Mouse (Mus musculus) kidney, embryonic 14.5 days (tissue): Measurements from ENCODE around the gene Gm5129. TPM values are rescaled to one million over a fixed set of nuclear protein-coding genes. Genes with fewer than 3 reads are reported as not detected.
"Not testable (repeated sequence)": the region's sequence is repeated elsewhere in the genome, so short reads cannot be mapped to it uniquely, and the experiment has no call there.

Experiments
- ATAC-seq: fragments of 200-750 bp; cut with Nextera tagmentation; 2 replicates; pipeline ENCODE4 v1.8.0; 2017; ENCODE audit warnings: moderate number of reproducible peaks, mild to moderate bottlenecking, moderate TSS enrichment, moderate library complexity; ENCODE audit not compliant: low FRiP score, low TSS enrichment
- H3K27ac ChIP-seq: fragments of 300-500 bp; sonication (generic); 2 replicates; pipeline ENCODE4 v1.5.1; 2014; ENCODE audit warnings: low read depth, mild to moderate bottlenecking, low read length, moderate library complexity, mixed read lengths
- H3K27me3 ChIP-seq: fragments of 300-500 bp; sonication (generic); 2 replicates; pipeline ENCODE4 v1.6.1; 2014; ENCODE audit warnings: mild to moderate bottlenecking, low read length; ENCODE audit not compliant: control insufficient read depth, insufficient read depth
- H3K36me3 ChIP-seq: fragments of 300-500 bp; sonication (generic); 2 replicates; pipeline ENCODE4 v1.6.1; 2014; ENCODE audit warnings: low read length, mixed read lengths; ENCODE audit not compliant: control insufficient read depth, insufficient read depth
- H3K4me1 ChIP-seq: fragments of 300-500 bp; sonication (generic); 2 replicates; pipeline ENCODE4 v1.6.1; 2014; ENCODE audit warnings: low read length, mixed read lengths; ENCODE audit not compliant: control insufficient read depth, insufficient read depth
- H3K4me2 ChIP-seq: fragments of 300-500 bp; sonication (generic); replicated peaks from 2 replicates; pipeline ENCODE4 v1.6.1; 2014; ENCODE audit warnings: low read depth, mild to moderate bottlenecking, low read length
- H3K4me3 ChIP-seq: fragments of 300-500 bp; sonication (generic); 2 replicates; pipeline ENCODE4 v1.5.1; 2014; ENCODE audit warnings: mild to moderate bottlenecking, low read length
- H3K9ac ChIP-seq: fragments of 300-500 bp; sonication (generic); 2 replicates; pipeline ENCODE4 v1.6.1; 2014; ENCODE audit warnings: low read depth, mild to moderate bottlenecking, low read length, moderate library complexity
- H3K9me3 ChIP-seq: fragments of 300-500 bp; sonication (generic); 2 replicates; pipeline ENCODE4 v1.6.1; 2016; ENCODE audit warnings: low read length; ENCODE audit not compliant: control insufficient read depth
- WGBS: fragments of 180-500 bp; shearing (Covaris S2); extraction: QIAGEN DNeasy Blood & Tissue Kit; methylation state at CpG from one replicate; pipeline ENCODE4 v1.1.7; 2014; 5-methylcytosine and 5-hydroxymethylcytosine counted together
- polyA plus RNA-seq: library from polyadenylated mRNA; unstranded; fragments of >200 nt; fragmentation: Nextera tagmentation; extraction: Ambion mirVana; gene quantifications from 2 replicates; pipeline ENCODE4 v1.2.1, GENCODE M21; 2014

Gm5129 gene
- polyA plus RNA-seq, 1 experiment from 2014 or later: not detected

DNA sequence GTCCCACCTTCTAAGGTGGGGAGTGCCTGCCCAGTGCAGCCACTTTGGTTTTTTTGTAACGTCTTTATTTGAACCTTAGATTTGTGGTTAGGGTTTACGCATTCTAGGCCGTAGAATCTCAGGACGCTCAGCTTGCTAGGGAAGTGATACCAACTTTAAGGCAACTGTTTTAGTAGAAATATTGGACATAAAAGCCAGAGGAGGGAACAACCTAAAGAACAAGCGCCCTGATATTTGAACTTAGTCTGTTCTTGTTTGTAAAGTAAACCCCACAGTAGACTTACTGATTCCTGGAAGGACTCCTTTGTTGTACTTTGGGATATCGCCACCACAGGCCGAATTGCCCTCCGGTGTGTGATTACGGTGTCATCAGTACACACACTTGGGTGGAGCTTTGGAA is 1.2 kb upstream of the Gm5129 start:
- WGBS: 53% methylated on average over 9 of the region's 9 CpGs
- H3K27ac ChIP-seq: no peak overlapping the region
- no peak for ATAC-seq
- H3K9ac ChIP-seq: peak overlapping the region; percentile 84
- peaks cover 14% of the 10 kb centered on the region; the same call in 1 of the 2 replicates for H3K4me1 ChIP-seq
- no peaks in the 10 kb centered on the region for H3K9me3 ChIP-seq
- no peaks in the 10 kb centered on the region for H3K36me3 ChIP-seq
- peak overlapping the region; percentile 86 for H3K4me3 ChIP-seq
- no peaks in the 10 kb centered on the region for H3K27me3 ChIP-seq
- peak overlapping the region; percentile 77 for H3K4me2 ChIP-seq

DNA sequence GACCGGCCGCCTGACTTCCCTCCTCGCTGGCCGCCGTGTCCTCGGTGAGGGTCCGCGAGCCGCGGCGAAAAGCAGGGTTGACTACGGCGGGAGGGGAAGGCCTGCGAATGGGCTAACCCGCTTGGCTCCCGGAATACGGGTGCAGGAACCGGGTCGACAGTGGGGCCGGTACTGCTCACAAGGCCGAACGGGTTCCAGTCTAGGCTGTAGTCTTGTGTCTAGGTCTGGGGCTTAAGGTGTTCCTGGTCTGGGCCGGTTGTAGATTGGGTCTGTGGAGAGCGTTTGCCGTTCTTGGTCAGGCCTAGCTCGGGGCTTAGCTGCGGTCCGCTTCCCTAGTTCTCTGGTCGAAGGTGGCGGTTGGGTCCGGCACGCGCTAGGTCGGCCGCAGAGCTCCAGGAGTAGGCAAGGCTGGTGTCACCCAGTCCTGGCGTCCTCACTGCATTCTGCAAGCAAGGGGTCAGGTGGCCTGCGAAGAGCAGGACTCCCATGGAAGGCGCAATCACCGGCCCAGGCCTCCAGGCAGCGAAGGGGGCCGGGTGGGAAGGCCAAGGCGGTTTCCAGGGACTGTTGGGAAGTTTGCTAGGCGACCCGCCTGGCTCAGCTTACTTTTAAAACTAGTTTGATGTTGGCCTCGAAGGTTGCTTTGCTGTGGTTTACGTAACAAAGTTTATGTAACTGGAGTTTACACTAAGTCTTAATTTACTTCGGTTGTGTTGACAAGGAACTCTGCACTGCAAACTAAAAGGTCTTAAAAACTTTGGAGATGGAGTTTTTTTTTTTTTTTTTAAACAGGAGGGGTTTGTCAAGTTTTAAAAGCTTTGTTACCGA is 551 bp upstream of the Gm5129 start:
- Histone ChIP-seq H3K9ac (peak overlapping the region; percentile 84), H3K4me1 (peaks cover 14% of the 10 kb centered on the region; the same call in 1 of the 2 replicates), H3K4me3 (peak overlapping the region; percentile 86), H3K9me3 (no peaks in the 10 kb centered on the region), H3K36me3 (no peaks in the 10 kb centered on the region), H3K27me3 (no peaks in the 10 kb centered on the region), H3K4me2 (peak overlapping the region; percentile 77), H3K27ac (peak overlapping the region; percentile 91)
- WGBS: under 1% methylated on average over 47 of the region's 48 CpGs
- ATAC-seq: peak; percentile 72

DNA sequence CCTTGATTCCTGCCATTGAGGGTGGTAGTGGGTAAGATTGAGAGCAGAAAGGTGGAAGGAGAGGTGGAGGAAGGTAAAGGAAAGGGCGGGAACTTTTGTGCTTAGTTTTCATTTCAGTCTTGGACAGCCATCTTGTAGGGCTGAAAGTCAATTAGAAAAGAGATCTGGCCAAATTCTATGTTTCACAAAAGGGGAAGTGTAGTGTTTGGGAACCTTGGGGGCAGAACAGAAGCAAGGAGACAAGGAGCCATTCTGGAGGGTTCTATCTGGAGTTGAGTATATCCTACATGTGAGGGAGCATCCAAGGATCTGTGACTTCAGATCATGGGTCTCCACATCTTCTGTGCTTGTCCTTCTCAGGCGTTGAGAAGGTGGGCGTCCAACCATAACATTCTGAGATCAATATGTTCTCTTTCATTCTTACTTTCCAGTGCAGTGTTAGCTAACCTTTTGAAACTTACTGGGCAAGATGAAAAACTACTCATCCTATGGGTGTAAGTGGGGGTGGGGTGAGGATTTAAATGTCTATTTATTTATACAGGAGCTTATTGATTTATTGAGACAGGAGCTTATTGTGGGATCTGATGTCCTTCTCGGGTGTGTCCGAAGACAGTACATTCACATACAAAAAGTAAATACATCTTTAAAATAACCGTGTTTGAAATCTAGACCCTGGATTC is 765 bp downstream of the Gm5129 start:
- H3K4me1 ChIP-seq: peaks cover 8% of the 10 kb centered on the region; the same call in 1 of the 2 replicates
- peak overlapping the region; percentile 72 for H3K4me2 ChIP-seq
- no peaks in the 10 kb centered on the region for H3K36me3 ChIP-seq
- 49% methylated on average over 6 of the region's 6 CpGs for WGBS
- no peak for ATAC-seq
- no peaks in the 10 kb centered on the region for H3K27me3 ChIP-seq
- H3K27ac ChIP-seq: peak overlapping the region; percentile 91; the same call in 1 of the 2 replicates
- H3K9me3 ChIP-seq: no peaks in the 10 kb centered on the region
- H3K9ac ChIP-seq: peak overlapping the region; percentile 84
- peak overlapping the region; percentile 86 for H3K4me3 ChIP-seq

DNA sequence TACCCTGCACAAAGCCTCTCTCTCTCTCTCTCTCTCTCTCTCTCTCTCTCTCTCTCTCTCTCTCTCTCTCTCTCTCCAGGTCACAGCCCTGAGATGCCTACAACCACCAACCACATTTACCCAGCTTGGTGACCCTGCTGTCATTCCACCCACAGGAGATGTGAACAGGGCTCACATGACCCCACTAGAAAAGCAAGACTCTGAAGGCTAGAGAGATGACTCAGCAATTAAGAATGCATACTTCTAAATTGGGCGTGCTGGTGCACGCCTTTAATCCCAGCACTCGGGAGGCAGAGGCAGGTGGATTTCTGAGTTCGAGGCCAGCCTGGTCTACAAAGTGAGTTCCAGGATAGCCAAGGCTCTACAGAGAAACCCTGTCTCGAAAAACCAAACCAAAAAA is 9.7 kb downstream of the Gm5129 start:
- not testable (repeated sequence) for H3K4me1 ChIP-seq, ATAC-seq, H3K4me2 ChIP-seq, H3K4me3 ChIP-seq, H3K27me3 ChIP-seq, H3K36me3 ChIP-seq, H3K9me3 ChIP-seq, H3K27ac ChIP-seq, H3K9ac ChIP-seq
- WGBS: 88% methylated on average over 5 of the region's 5 CpGs

DNA sequence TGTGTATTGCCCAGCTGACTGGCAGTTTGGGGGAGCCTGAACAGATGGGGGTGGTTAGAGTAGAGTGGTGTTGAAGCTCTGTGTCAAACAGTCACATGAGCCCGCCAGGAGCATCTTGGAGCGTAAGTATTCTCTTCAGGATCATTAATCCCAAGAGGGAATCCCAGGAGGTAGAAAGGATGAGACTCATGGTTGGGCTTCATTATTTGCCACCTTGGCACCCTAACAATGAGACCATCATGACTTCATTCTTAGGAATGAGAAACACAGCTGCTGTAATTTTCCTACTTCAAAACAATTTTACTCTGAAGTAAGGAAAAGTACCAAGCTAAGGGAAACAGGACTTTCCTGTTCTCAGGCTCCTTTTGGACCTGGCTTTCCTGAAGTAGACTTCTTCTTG is 10.4 kb downstream of the Gm5129 start:
- no peaks in the 10 kb centered on the region for H3K9me3 ChIP-seq
- no peak overlapping the region for H3K27ac ChIP-seq
- no peak for ATAC-seq
- no peak overlapping the region for H3K4me2 ChIP-seq
- H3K4me3 ChIP-seq: no peak overlapping the region
- no peaks in the 10 kb centered on the region for H3K4me1 ChIP-seq
- H3K9ac ChIP-seq: no peak overlapping the region
- 58% methylated on average over 2 of the region's 2 CpGs for WGBS
- H3K36me3 ChIP-seq: no peaks in the 10 kb centered on the region
- no peaks in the 10 kb centered on the region for H3K27me3 ChIP-seq

DNA sequence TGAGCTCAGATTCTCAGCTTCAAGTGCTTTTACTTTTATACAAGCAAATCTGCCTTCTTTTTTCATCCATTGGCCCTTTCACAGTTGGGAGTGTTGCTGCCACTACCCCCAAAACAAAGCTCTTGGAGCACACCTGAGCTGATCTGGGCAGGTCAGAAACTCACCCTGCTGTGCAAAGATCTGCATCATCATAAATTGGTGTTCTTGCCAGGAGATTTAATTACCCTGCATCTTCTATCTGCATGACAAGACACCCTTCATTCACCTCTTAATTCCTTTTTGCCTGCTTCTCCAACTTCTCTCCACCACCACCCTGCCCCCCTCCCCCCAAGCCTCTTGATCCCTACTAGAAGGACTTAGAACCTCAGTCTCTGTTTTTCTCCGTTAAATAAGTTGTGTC is 14.6 kb downstream of the Gm5129 start:
- Histone ChIP-seq H3K9me3 (no peaks in the 10 kb centered on the region), H3K36me3 (no peaks in the 10 kb centered on the region), H3K4me2 (no peak overlapping the region), H3K9ac (no peak overlapping the region), H3K4me3 (no peak overlapping the region), H3K27ac (no peak overlapping the region), H3K27me3 (no peaks in the 10 kb centered on the region), H3K4me1 (no peaks in the 10 kb centered on the region)
- ATAC-seq: no peak
- 10% methylated on average over 1 of the region's 1 CpGs for WGBS

DNA sequence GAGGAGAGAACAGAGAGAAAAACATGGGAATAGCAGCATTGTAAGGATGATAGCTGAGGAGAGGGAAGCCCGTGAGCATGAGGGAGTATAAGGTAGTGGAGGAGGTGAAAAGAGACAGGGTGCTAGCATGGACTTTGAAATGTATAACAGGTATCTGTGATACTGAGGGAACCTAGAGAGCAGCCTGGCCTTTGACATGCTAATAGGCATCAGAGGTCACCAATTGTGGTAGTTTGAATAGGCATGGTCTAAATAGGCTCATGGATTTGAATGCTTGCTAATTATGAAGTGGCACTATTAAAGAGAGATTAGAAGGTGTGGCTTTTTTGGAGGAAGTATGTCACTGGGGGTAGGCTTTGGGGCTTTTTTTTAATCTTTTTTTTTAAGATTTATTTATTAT is 22.8 kb downstream of the Gm5129 start:
- Histone ChIP-seq H3K27me3 (no peaks in the 10 kb centered on the region), H3K4me2 (no peak overlapping the region), H3K9ac (no peak overlapping the region), H3K36me3 (no peaks in the 10 kb centered on the region), H3K9me3 (no peaks in the 10 kb centered on the region), H3K27ac (no peak overlapping the region), H3K4me1 (no peaks in the 10 kb centered on the region), H3K4me3 (no peak overlapping the region)
- no peak for ATAC-seq
- 41% methylated on average over 1 of the region's 1 CpGs for WGBS

DNA sequence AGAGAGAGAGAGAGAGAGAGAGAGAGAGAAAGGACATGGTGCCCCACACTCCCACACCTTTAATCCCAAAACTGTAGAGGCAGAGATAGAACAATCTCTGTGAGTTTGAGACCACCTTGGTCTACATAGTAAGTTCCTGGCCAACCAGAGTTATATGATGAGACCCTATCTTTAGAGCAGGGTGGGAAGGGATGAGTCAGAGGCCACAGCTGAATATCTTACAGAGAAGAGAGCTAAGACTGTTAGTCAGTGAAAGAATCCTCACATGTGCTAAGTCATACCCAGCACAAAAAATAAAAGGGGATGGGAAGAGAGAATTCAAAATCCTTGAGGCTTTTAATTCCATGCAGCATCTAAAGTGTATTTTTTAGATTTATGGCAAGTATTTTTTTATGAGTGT is 24.1 kb downstream of the Gm5129 start:
- no peak overlapping the region for H3K4me2 ChIP-seq
- ATAC-seq: no peak
- H3K36me3 ChIP-seq: no peaks in the 10 kb centered on the region

DNA sequence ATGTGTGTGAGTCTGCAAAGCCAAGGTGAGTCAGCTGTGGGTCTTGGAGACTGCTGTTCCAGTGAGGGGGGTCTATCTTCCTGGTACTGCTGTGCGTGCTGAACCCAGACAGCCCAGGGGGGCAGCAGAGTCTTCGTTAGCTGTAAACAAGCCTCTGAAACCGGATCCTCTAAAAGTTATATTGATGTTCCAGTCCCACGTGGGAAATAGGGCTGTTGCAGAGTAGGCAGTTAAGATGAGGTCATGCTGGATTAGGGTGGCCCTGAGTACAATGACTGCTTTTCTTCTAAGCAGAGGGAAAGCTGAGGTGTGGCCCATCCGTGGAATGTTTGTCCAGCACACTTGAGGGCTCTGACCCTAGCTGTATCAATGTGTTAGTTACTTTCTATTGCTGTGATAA is 27.5 kb downstream of the Gm5129 start:
- no peaks in the 10 kb centered on the region for H3K27me3 ChIP-seq
- no peaks in the 10 kb centered on the region for H3K9me3 ChIP-seq
- ATAC-seq: peak; percentile 43; the same call in 1 of the 2 replicates
- no peaks in the 10 kb centered on the region for H3K4me1 ChIP-seq
- H3K4me3 ChIP-seq: no peak overlapping the region
- H3K36me3 ChIP-seq: no peaks in the 10 kb centered on the region
- no peak overlapping the region for H3K9ac ChIP-seq
- 13% methylated on average over 5 of the region's 5 CpGs for WGBS
- no peak overlapping the region for H3K27ac ChIP-seq
- no peak overlapping the region for H3K4me2 ChIP-seq

More for the DNA sequence above, 24.1 kb downstream of the Gm5129 start:
- Histone ChIP-seq H3K27ac (no peak overlapping the region), H3K4me3 (no peak overlapping the region), H3K4me1 (no peaks in the 10 kb centered on the region), H3K27me3 (no peaks in the 10 kb centered on the region), H3K9me3 (no peaks in the 10 kb centered on the region), H3K9ac (no peak overlapping the region)
